Mouse (Mus musculus): Measurements from ENCODE around the gene Milr1. TPM values are rescaled to one million over a fixed set of nuclear protein-coding genes. Genes with fewer than 3 reads are reported as not detected.
A peak's percentile ranks its signal among the peaks of the same experiment; 100 is the strongest.
"Not testable (repeated sequence)": the region's sequence is repeated elsewhere in the genome, so short reads cannot be mapped to it uniquely, and the experiment has no call there.

Gene Milr1
- polyA plus RNA-seq, 1 experiment from 2014 or later, result 0.81 TPM

- Histone ChIP-seq H3K9me3 (no peaks in the 10 kb centered on the region), H3K27me3 (ENCODE audit: poor library complexity, severe bottlenecking) (no peaks in the 10 kb centered on the region), H3K4me3 (no peak overlapping the region), H3K4me1 (peaks cover 11% of the 10 kb centered on the region), H3K36me3 (replicated peaks) (no peaks in the 10 kb centered on the region), H3K27ac (no peak overlapping the region)
- WGBS, result 90% methylated on average over 8 of the region's 8 CpGs
- no peak for DNase-seq (ENCODE audit: extremely low spot score, low spot score)
Observed at GRCm38 (mm10) chr11:106720379-106720778, 30.6 kb upstream of the Milr1 start.

GRCm38 (mm10) chr11:106722831-106723361 is 28.1 kb upstream of the Milr1 start:
- no peak for DNase-seq (ENCODE audit: extremely low spot score, low spot score)
- Histone ChIP-seq H3K27me3 (ENCODE audit: poor library complexity, severe bottlenecking) (no peaks in the 10 kb centered on the region), H3K36me3 (replicated peaks) (no peaks in the 10 kb centered on the region), H3K4me1 (peaks cover 16% of the 10 kb centered on the region), H3K27ac (0 out of 2 replicates have a peak overlapping the region, but pooled peaks have one; percentile 4), H3K4me3 (no peak overlapping the region), H3K9me3 (no peaks in the 10 kb centered on the region)
- WGBS, result 33% methylated on average over 7 of the region's 7 CpGs

- WGBS, result 78% methylated on average over 15 of the region's 15 CpGs
- Histone ChIP-seq H3K27me3 (ENCODE audit: poor library complexity, severe bottlenecking) (no peaks in the 10 kb centered on the region), H3K9me3 (no peaks in the 10 kb centered on the region), H3K4me1 (peaks cover 24% of the 10 kb centered on the region), H3K36me3 (replicated peaks) (no peaks in the 10 kb centered on the region), H3K4me3 (no peak overlapping the region), H3K27ac (no peak overlapping the region)
- DNase-seq (ENCODE audit: extremely low spot score, low spot score), result no peak
Observed at GRCm38 (mm10) chr11:106723611-106724125, 27.4 kb upstream of the Milr1 start.

DNA sequence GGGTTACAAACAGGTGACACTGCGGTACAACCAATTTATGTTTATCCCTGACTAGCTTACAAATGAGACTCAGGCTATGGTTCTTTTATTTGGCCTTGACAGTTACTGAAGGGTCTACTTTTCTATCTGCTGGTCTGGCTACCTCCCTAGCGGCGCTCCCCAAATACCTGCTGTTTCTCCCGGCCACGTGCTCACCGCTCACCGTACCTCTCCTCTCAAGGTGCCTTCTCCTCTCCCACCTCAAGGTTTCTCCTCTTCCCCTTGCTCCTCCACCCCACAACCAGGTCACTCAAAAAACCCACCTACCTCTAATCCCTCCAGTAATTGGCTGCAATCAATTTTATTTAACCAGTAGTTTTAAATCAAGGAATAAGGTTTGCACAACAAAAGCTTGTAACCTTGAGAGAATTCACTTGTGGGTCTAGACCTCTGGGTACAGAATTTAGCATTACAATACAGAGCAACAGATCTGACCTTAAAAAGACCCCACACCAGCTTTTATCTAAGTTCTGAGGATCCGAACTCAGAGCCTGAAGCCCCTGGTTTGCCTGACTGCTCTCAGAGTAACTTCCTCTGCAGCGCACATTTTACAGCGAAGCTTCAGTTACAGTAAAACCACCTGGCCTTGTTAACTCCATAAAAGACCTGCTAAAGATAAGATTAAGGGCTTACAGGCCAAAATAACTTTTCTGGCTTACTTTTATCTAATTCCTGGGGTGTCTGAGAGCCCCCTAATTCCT is 26.7 kb upstream of the Milr1 start:
- H3K4me1 ChIP-seq, result peaks cover 25% of the 10 kb centered on the region
- 91% methylated on average over 10 of the region's 10 CpGs for WGBS
- H3K36me3 ChIP-seq (replicated peaks), result no peaks in the 10 kb centered on the region
- no peak overlapping the region for H3K4me3 ChIP-seq
- H3K9me3 ChIP-seq, result no peaks in the 10 kb centered on the region
- no peak overlapping the region for H3K27ac ChIP-seq
- no peaks in the 10 kb centered on the region for H3K27me3 ChIP-seq (ENCODE audit: poor library complexity, severe bottlenecking)
- DNase-seq (ENCODE audit: extremely low spot score, low spot score), result no peak

DNA sequence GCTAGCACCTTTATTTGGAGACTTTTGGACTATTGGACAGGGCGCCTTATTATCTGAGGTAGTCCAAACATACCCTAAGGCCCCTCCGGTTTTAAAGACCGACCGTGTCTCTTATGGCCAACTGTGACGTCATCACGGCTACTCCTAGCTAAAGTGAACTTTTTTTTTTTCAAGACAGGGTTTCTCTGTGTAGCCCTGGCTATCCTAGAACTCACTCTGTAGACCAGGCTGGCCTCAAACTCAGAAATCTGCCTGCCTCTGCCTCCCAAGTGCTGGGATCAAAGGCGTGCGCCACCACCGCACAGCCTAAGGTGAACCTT is 26.1 kb upstream of the Milr1 start:
- not testable (repeated sequence) for H3K27ac ChIP-seq; H3K4me3 ChIP-seq; H3K27me3 ChIP-seq (ENCODE audit: poor library complexity, severe bottlenecking); H3K9me3 ChIP-seq; DNase-seq (ENCODE audit: extremely low spot score, low spot score); H3K36me3 ChIP-seq (replicated peaks)
- WGBS, result 97% methylated on average over 9 of the region's 9 CpGs
- peaks cover 25% of the 10 kb centered on the region for H3K4me1 ChIP-seq

GRCm38 (mm10) chr11:106727967-106728366 is 23.1 kb upstream of the Milr1 start:
- no peak for DNase-seq (ENCODE audit: extremely low spot score, low spot score)
- H3K36me3 ChIP-seq (replicated peaks), result no peaks in the 10 kb centered on the region
- no peaks in the 10 kb centered on the region for H3K9me3 ChIP-seq
- no peak overlapping the region for H3K4me3 ChIP-seq
- H3K27me3 ChIP-seq (ENCODE audit: poor library complexity, severe bottlenecking), result no peaks in the 10 kb centered on the region
- H3K4me1 ChIP-seq, result peaks cover 22% of the 10 kb centered on the region
- 44% methylated on average over 5 of the region's 5 CpGs for WGBS
- H3K27ac ChIP-seq, result peak overlapping the region; percentile 0; the same call in 1 of the 2 replicates

GRCm38 (mm10) chr11:106728402-106729366 is 22.3 kb upstream of the Milr1 start:
- Histone ChIP-seq H3K27me3 (ENCODE audit: poor library complexity, severe bottlenecking) (no peaks in the 10 kb centered on the region), H3K4me1 (peaks cover 15% of the 10 kb centered on the region), H3K9me3 (no peaks in the 10 kb centered on the region), H3K27ac (peak overlapping the region; percentile 53; the same call in 1 of the 2 replicates), H3K36me3 (replicated peaks) (no peaks in the 10 kb centered on the region), H3K4me3 (no peak overlapping the region)
- 84% methylated on average over 10 of the region's 10 CpGs for WGBS
- DNase-seq (ENCODE audit: extremely low spot score, low spot score), result no peak

GRCm38 (mm10) chr11:106729656-106730055 is 21.4 kb upstream of the Milr1 start:
- H3K27me3 ChIP-seq (ENCODE audit: poor library complexity, severe bottlenecking), result no peaks in the 10 kb centered on the region
- H3K4me1 ChIP-seq, result peaks cover 14% of the 10 kb centered on the region
- DNase-seq (ENCODE audit: extremely low spot score, low spot score), result no peak
- H3K9me3 ChIP-seq, result no peaks in the 10 kb centered on the region
- no peak overlapping the region for H3K4me3 ChIP-seq
- 100% methylated on average over 1 of the region's 1 CpGs for WGBS
- H3K36me3 ChIP-seq (replicated peaks), result no peaks in the 10 kb centered on the region
- no peak overlapping the region for H3K27ac ChIP-seq

- DNase-seq (ENCODE audit: extremely low spot score, low spot score), result no peak
- H3K27me3 ChIP-seq (ENCODE audit: poor library complexity, severe bottlenecking), result no peaks in the 10 kb centered on the region
- 92% methylated on average over 4 of the region's 4 CpGs for WGBS
- H3K36me3 ChIP-seq (replicated peaks), result no peaks in the 10 kb centered on the region
- H3K27ac ChIP-seq, result no peak overlapping the region
- peaks cover 14% of the 10 kb centered on the region for H3K4me1 ChIP-seq
- no peaks in the 10 kb centered on the region for H3K9me3 ChIP-seq
- H3K4me3 ChIP-seq, result no peak overlapping the region
Observed at GRCm38 (mm10) chr11:106730714-106731113, 20.3 kb upstream of the Milr1 start.

DNA sequence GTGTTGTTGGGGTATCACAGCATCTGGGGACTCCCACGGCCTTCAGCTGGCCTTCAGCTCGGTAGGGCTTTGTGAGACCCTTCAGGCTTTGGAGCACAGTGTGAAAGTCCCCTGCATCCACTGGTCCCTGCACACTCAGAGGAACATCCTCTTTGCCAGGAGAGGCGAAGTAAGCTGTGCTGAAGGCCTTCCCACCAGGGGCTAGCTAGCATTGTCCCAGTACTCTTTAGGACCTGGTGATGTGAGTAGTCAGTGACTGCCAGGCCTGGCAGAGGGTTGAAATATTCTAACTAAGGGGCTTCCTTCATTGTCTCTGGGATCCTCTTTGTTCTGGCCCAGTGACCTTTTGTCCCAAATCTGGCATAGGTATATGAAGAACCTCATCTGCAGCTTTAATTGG is 14.4 kb upstream of the Milr1 start:
- 36% methylated on average over 3 of the region's 3 CpGs for WGBS
- H3K4me3 ChIP-seq, result 0 out of 2 replicates have a peak overlapping the region, but pooled peaks have one; percentile 20
- no peaks in the 10 kb centered on the region for H3K9me3 ChIP-seq
- peak overlapping the region; percentile 81 for H3K27ac ChIP-seq
- DNase-seq (ENCODE audit: extremely low spot score, low spot score), result no peak
- H3K36me3 ChIP-seq (replicated peaks), result no peaks in the 10 kb centered on the region
- no peaks in the 10 kb centered on the region for H3K27me3 ChIP-seq (ENCODE audit: poor library complexity, severe bottlenecking)
- H3K4me1 ChIP-seq, result peaks cover 26% of the 10 kb centered on the region

GRCm38 (mm10) chr11:106737178-106737621 is 13.8 kb upstream of the Milr1 start:
- WGBS, result 15% methylated on average over 12 of the region's 12 CpGs
- H3K27ac ChIP-seq, result peak overlapping the region; percentile 81
- H3K4me3 ChIP-seq, result peak overlapping the region; percentile 20; the same call in 1 of the 2 replicates

DNA sequence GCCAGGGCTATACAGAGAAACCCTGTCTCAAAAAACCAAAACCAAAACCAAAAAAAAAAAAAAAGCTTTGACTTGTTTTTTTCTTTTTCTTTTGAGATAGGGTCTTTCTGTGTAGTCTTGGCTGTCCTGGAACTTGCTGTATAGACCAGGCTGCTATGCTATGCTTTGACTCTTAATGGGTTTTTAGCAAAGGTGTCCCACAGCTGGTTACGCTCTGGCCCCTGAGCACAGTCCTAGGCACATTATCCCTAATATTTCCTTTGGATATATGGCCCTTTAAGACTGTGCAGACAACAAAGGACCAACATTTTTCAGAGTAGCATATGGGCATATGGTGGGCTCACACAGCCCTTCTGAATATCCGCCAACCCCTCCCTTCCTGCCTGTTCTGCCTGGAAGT is 11.9 kb upstream of the Milr1 start:
- Histone ChIP-seq H3K4me1 (peaks cover 29% of the 10 kb centered on the region), H3K9me3 (no peaks in the 10 kb centered on the region), H3K27ac (no peak overlapping the region), H3K27me3 (ENCODE audit: poor library complexity, severe bottlenecking) (no peaks in the 10 kb centered on the region), H3K36me3 (replicated peaks) (no peaks in the 10 kb centered on the region), H3K4me3 (no peak overlapping the region)
- 97% methylated on average over 2 of the region's 2 CpGs for WGBS
- no peak for DNase-seq (ENCODE audit: extremely low spot score, low spot score)

More at GRCm38 (mm10) chr11:106737178-106737621, 13.8 kb upstream of the Milr1 start:
- DNase-seq (ENCODE audit: extremely low spot score, low spot score), result peak; percentile 24
- H3K36me3 ChIP-seq (replicated peaks), result no peaks in the 10 kb centered on the region
- peaks cover 29% of the 10 kb centered on the region for H3K4me1 ChIP-seq
- no peaks in the 10 kb centered on the region for H3K9me3 ChIP-seq
- no peaks in the 10 kb centered on the region for H3K27me3 ChIP-seq (ENCODE audit: poor library complexity, severe bottlenecking)

Measured in forebrain, embryonic 10.5 days (tissue).